Mouse (Mus musculus): ENCODE measurements around the gene Nisch.

GRCm38 (mm10) chr14:31126826-31127225 lies 89.9 kb downstream of the Nisch start:
- TF ChIP-seq CTCF (IDR thresholded peaks at IDR 0.05; ENCODE audit: extremely low read depth, insufficient read length, insufficient replicate concordance, low read depth, low read length) (no peak), POLR2A (IDR thresholded peaks at IDR 0.05; ENCODE audit: low read depth, low read length) (no peak)
